Mouse (Mus musculus): ENCODE measurements around the gene Thop1.

DNA sequence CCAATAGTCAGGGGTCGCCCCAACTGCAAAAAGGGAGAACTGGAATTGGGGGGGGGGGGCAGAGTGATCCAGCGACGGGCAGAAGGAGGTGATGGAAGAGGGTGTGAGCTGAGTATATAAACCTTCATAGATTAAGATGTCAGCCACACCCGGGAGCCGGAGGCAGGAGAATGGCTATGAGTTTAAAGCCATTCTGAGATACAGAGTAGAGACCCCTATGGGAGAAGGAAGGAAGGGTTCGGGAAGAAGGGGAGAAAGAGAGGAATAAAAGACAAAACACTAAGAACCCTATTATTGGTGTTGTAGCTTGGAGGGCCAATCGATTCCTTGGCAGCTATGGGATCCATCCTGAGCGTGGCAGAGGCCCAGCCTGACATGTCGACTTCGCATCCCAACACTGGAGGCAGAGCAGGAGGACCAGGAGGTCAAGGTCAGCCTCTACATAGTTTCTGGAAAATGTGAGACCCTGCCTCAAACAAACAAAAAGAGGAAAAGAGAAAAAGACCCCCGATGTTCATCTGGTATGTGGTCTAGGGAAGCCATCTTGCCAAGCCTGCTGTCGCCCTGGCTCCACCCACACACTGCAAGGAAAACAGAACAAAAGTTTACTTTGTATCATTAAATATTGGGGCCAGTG, 44.1 kb upstream of the Thop1 start, which contains the start of gene Diras1:
- TF ChIP-seq ZC3H11A (IDR thresholded peaks at IDR 0.05; ENCODE audit: low read depth, low read length), result no peak
- no peak for TF ChIP-seq EP300 (IDR thresholded peaks at IDR 0.05; ENCODE audit: low read depth in 1 of 2, low read length in 2 of 2)
- no peak for TF ChIP-seq E2F4 (IDR thresholded peaks at IDR 0.05; ENCODE audit: borderline replicate concordance, low read depth, low read length)
- TF ChIP-seq USF1 (IDR thresholded peaks at IDR 0.05; ENCODE audit: low read depth, low read length), result no peak
